Mouse (Mus musculus) liver, adult 2 months (tissue): Measurements from ENCODE around the gene Naa15. TPM values are rescaled to one million over a fixed set of nuclear protein-coding genes. Genes with fewer than 3 reads are reported as not detected.
"Not testable (repeated sequence)": the region's sequence is repeated elsewhere in the genome, so short reads cannot be mapped to it uniquely, and the experiment has no call there.

ENCODE experiments used
- DNase-seq: peaks from one replicate; pipeline ENCODE4 v3.0.0-alpha.2; 2011; ENCODE audit warnings: low read depth, low spot score; ENCODE audit errors: extremely low read depth
- H3K27ac ChIP-seq: fragments of 200-500 bp; replicated peaks from 2 replicates; pipeline ENCODE4 v1.5.1; 2012; ENCODE audit warnings: low read depth, mild to moderate bottlenecking, control low read depth, inconsistent platforms, low read length; ENCODE audit not compliant: insufficient read depth
- H3K27me3 ChIP-seq: fragments of 200-500 bp; 2 replicates; pipeline ENCODE4 v1.6.1; 2012; ENCODE audit warnings: mild to moderate bottlenecking, moderate library complexity, low read length, inconsistent platforms; ENCODE audit not compliant: control insufficient read depth, insufficient read depth
- H3K36me3 ChIP-seq: fragments of 200-500 bp; 2 replicates; pipeline ENCODE4 v1.6.1; 2012; ENCODE audit warnings: low read length, inconsistent platforms; ENCODE audit not compliant: control insufficient read depth, insufficient read depth
- H3K4me1 ChIP-seq: fragments of 200-500 bp; 2 replicates; pipeline ENCODE4 v1.6.1; 2011; ENCODE audit warnings: low read length; ENCODE audit not compliant: control insufficient read depth, insufficient read depth
- H3K4me3 ChIP-seq: fragments of 200-500 bp; 2 replicates; pipeline ENCODE4 v1.5.1; 2011; ENCODE audit warnings: low read depth, mild to moderate bottlenecking, control low read depth, low read length, moderate library complexity; ENCODE audit not compliant: insufficient read depth
- H3K79me2 ChIP-seq: fragments of 200-500 bp; 2 replicates; pipeline ENCODE4 v1.6.1; 2012; ENCODE audit warnings: inconsistent platforms, mild to moderate bottlenecking, low read length, moderate library complexity; ENCODE audit not compliant: control insufficient read depth, insufficient read depth
- H3K9ac ChIP-seq: fragments of 200-500 bp; 2 replicates; pipeline ENCODE4 v1.6.1; 2012; ENCODE audit warnings: low read depth, mild to moderate bottlenecking, control low read depth, inconsistent platforms, low read length
- CTCF ChIP-seq: fragments of 200-500 bp; IDR thresholded peaks from 2 replicates; pipeline ENCODE4 v1.5.1; 2011; ENCODE audit warnings: low read depth, low read length, control low read depth
- POLR2A ChIP-seq: fragments of 200-500 bp; IDR thresholded peaks from 2 replicates; pipeline ENCODE4 v1.6.1; 2011; ENCODE audit warnings: low read length, control low read depth; ENCODE audit not compliant: insufficient read depth; ENCODE audit errors: extremely low read depth
- WGBS: fragments of 180-500 bp; shearing (Covaris S2); methylation state at CpG from one replicate; pipeline ENCODE4 v1.1.7; 2018; 5-methylcytosine and 5-hydroxymethylcytosine counted together
- polyA plus RNA-seq: library from polyadenylated mRNA; depleted of rRNA; stranded (reverse); fragments of >200 nt; gene quantifications from 2 replicates; pipeline ENCODE4 v1.2.3, GENCODE M21; 2012
- total RNA-seq: library from RNA; depleted of rRNA; stranded (reverse); fragments of >200 nt; gene quantifications from 2 replicates; pipeline ENCODE4 v1.2.3, GENCODE M21; 2014

Gene Naa15
- total and polyA plus RNA-seq, 2 experiments: 2.0 to 14.8 TPM

GRCm38 (mm10) chr3:51400682-51401081 is 14.3 kb upstream of the Naa15 start:
- Histone ChIP-seq H3K4me1 (no peaks in the 10 kb centered on the region; the same call in 1 of the 2 replicates), H3K4me3 (no peak overlapping the region), H3K79me2 (no peaks in the 10 kb centered on the region), H3K9ac (no peak overlapping the region), H3K27me3 (no peaks in the 10 kb centered on the region; the same call in 1 of the 2 replicates), H3K36me3 (peaks cover 9% of the 10 kb centered on the region; the same call in 1 of the 2 replicates), H3K27ac (no peak overlapping the region)
- DNase-seq: no peak
- TF ChIP-seq POLR2A (no peak), CTCF (no peak)
- 67% methylated on average over 10 of the region's 10 CpGs for WGBS

GRCm38 (mm10) chr3:51402054-51402453 is 12.9 kb upstream of the Naa15 start:
- H3K4me1 ChIP-seq: not testable (repeated sequence)
- WGBS: 75% methylated on average over 4 of the region's 4 CpGs

DNA sequence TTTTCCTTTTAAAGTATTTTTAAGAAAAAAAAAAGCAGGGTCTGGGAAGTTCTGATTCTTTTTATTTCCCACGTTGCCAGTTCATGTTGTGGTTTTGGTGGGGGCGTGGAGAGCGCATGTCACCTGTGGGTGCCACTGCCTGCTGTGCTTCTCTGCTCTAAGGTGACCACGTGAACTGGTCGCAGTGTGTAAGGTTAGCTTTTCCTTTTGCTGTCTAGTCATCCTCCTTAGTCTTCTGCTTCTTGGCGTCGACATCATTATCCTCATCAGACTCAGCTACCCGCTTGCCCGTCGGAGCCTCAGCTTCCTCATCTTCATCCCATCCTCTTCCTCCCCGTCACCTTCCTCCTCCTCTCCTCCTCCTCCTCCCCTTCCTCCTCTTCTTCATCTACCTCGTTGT is 12.3 kb upstream of the Naa15 start:
- Histone ChIP-seq H3K4me3 (no peak overlapping the region), H3K36me3 (peaks cover 21% of the 10 kb centered on the region; the same call in 1 of the 2 replicates), H3K9ac (no peak overlapping the region), H3K4me1 (no peaks in the 10 kb centered on the region; the same call in 1 of the 2 replicates), H3K27ac (no peak overlapping the region), H3K27me3 (no peaks in the 10 kb centered on the region), H3K79me2 (no peaks in the 10 kb centered on the region)
- no peak for DNase-seq
- TF ChIP-seq POLR2A (no peak), CTCF (no peak)
- WGBS: 89% methylated on average over 12 of the region's 12 CpGs

More at GRCm38 (mm10) chr3:51402054-51402453, 12.9 kb upstream of the Naa15 start:
- not testable (repeated sequence) for H3K27ac ChIP-seq, H3K9ac ChIP-seq, H3K79me2 ChIP-seq, H3K4me3 ChIP-seq, H3K27me3 ChIP-seq, DNase-seq
- peaks cover 21% of the 10 kb centered on the region; the same call in 1 of the 2 replicates for H3K36me3 ChIP-seq

- Histone ChIP-seq H3K4me1 (peaks cover 3% of the 10 kb centered on the region), H3K9ac (peak overlapping the region; percentile 94), H3K36me3 (peaks cover 21% of the 10 kb centered on the region; the same call in 1 of the 2 replicates), H3K27ac (peak overlapping the region; percentile 91), H3K79me2 (no peaks in the 10 kb centered on the region), H3K4me3 (peak overlapping the region; percentile 94), H3K27me3 (no peaks in the 10 kb centered on the region)
- 13% methylated on average over 20 of the region's 20 CpGs for WGBS
- no peak for DNase-seq
- TF ChIP-seq CTCF (no peak), POLR2A (no peak)
Measured at GRCm38 (mm10) chr3:51407870-51408560, 6.9 kb upstream of the Naa15 start.

DNA sequence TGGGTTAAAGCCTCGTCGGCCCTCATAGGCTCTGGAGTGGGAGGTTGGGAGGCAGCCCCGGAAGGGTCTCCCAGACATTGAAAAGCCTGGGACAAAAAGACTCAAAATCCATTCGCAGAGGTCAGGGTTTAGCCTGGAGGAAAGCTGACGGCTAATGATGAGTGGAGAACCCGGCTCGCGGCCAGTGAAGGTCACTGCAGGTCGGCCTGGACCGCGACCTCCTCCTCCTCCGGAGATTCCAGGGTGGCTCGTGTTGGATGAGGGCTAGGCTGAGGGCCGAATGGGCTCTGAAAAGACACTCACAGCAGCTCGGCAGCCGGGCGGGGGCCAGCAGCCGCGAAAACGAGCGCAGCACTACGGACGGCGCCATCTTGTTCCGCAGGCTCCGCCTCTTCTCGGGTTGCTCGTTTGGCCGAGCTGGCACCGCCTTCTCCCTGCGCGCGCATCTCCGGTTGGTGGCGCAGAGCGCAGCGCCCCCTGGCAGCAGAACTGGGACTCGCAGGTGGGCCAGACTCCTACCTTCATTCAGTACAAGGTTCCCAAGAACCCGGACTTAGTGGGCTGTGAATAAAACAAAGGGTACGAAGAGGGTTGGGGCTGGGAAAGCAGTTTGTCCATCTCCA is 6.3 kb upstream of the Naa15 start, which contains the start of gene Ndufc1:
TSS of gene Ndufc1 (minus strand) at position 428 of the 623 bp plus-strand sequence.
- H3K27me3 ChIP-seq: no peaks in the 10 kb centered on the region
- WGBS: 1% methylated on average over 40 of the region's 40 CpGs
- peaks cover 16% of the 10 kb centered on the region; the same call in 1 of the 2 replicates for H3K36me3 ChIP-seq
- peak; percentile 67 for DNase-seq
- peak within 1 kb of the TSS; percentile 94 for H3K9ac ChIP-seq
- peak within 1 kb of the TSS; percentile 91 for H3K27ac ChIP-seq
- peak within 1 kb of the TSS; percentile 94 for H3K4me3 ChIP-seq
- H3K79me2 ChIP-seq: no peaks in the 10 kb centered on the region
- TF ChIP-seq POLR2A (peak; percentile 85), CTCF (peak; percentile 94)
- peaks cover 3% of the 10 kb centered on the region for H3K4me1 ChIP-seq

- no peaks in the 10 kb centered on the region for H3K36me3 ChIP-seq
- H3K79me2 ChIP-seq: no peaks in the 10 kb centered on the region
- WGBS: 85% methylated on average over 7 of the region's 7 CpGs
- no peak overlapping the region for H3K27ac ChIP-seq
- no peak overlapping the region for H3K9ac ChIP-seq
- H3K4me3 ChIP-seq: no peak overlapping the region
- no peak for TF ChIP-seq CTCF
- H3K27me3 ChIP-seq: no peaks in the 10 kb centered on the region
- DNase-seq: no peak
- peaks cover 6% of the 10 kb centered on the region for H3K4me1 ChIP-seq
Measured at GRCm38 (mm10) chr3:51412457-51412856, 2.5 kb upstream of the Naa15 start.
